Mouse (Mus musculus) forebrain, embryonic 15.5 days (tissue): ENCODE results near the gene Calm2. TPM values are rescaled to one million over a fixed set of nuclear protein-coding genes. Genes with fewer than 3 reads are reported as not detected.

ENCODE experiments used
- polyA plus RNA-seq: library from polyadenylated mRNA; unstranded; fragments of >200 nt; fragmentation: Nextera tagmentation; extraction: Ambion mirVana; gene quantifications from 2 replicates; pipeline ENCODE4 v1.2.1, GENCODE M21; 2015

Calm2 gene
- polyA plus RNA-seq, 1 experiment from 2014 or later, result 1,787 TPM

Other genes with a start within 250 kb of the Calm2 start
- 53.3 and 53.8 TPM in 2 replicates for gene Mcfd2, start 181.0 kb downstream of the Calm2 start, polyA plus RNA-seq
- 4.5 and 4.8 TPM in 2 replicates for gene Ttc7, start 164.0 kb downstream of the Calm2 start, polyA plus RNA-seq
- gene Stpg4, start 19.2 kb downstream of the Calm2 start, polyA plus RNA-seq, result not detected in 2 replicates
- 1.7 and 1.9 TPM in 2 replicates for gene Epcam, start 189.0 kb upstream of the Calm2 start, polyA plus RNA-seq
- 73.1 and 77.9 TPM in 2 replicates for gene Msh2, start 225.4 kb upstream of the Calm2 start, polyA plus RNA-seq